Mouse (Mus musculus) kidney, adult 2 months (tissue): ENCODE results near the gene Il12rb1. TPM values are rescaled to one million over a fixed set of nuclear protein-coding genes. Genes with fewer than 3 reads are reported as not detected.

Experiments
- DNase-seq: peaks from one replicate; pipeline ENCODE4 v3.0.0; 2021
- H3K27ac ChIP-seq: fragments of 200-500 bp; 2 replicates; pipeline ENCODE4 v1.5.1; 2012; ENCODE audit warnings: low read depth, low read length, control low read depth, inconsistent platforms; ENCODE audit not compliant: insufficient read depth
- H3K27me3 ChIP-seq: fragments of 200-500 bp; replicated peaks from 2 replicates; pipeline ENCODE4 v1.6.1; 2012; ENCODE audit warnings: mild to moderate bottlenecking, moderate library complexity, low read length, inconsistent platforms; ENCODE audit not compliant: control insufficient read depth, insufficient read depth
- H3K36me3 ChIP-seq: fragments of 200-500 bp; 2 replicates; pipeline ENCODE4 v1.6.1; 2012; ENCODE audit warnings: mild to moderate bottlenecking, moderate library complexity, low read length, inconsistent platforms; ENCODE audit not compliant: control insufficient read depth, insufficient read depth
- H3K4me1 ChIP-seq: fragments of 200-500 bp; 2 replicates; pipeline ENCODE4 v1.6.1; 2011; ENCODE audit warnings: low read length; ENCODE audit not compliant: control insufficient read depth, insufficient read depth
- H3K4me3 ChIP-seq: fragments of 200-500 bp; 2 replicates; pipeline ENCODE4 v1.5.1; 2011; ENCODE audit warnings: mild to moderate bottlenecking, low read depth, low read length, control low read depth; ENCODE audit not compliant: insufficient read depth
- CTCF ChIP-seq: fragments of 200-500 bp; conservative IDR thresholded peaks from 2 replicates; pipeline ENCODE4 v1.5.1; 2011; ENCODE audit warnings: low read depth, mild to moderate bottlenecking, control low read depth, low read length, moderate library complexity, mixed read lengths; ENCODE audit not compliant: insufficient read depth, insufficient read length
- POLR2A ChIP-seq: fragments of 200-500 bp; IDR thresholded peaks from one replicate; pipeline ENCODE4 v1.6.1; 2011; ENCODE audit warnings: low read depth, low read length, control low read depth
- WGBS: fragments of 180-500 bp; shearing (Covaris S2); methylation state at CpG from one replicate; pipeline ENCODE4 v1.1.7; 2018; 5-methylcytosine and 5-hydroxymethylcytosine counted together
- polyA plus RNA-seq: library from polyadenylated mRNA; depleted of rRNA; stranded (reverse); fragments of >200 nt; gene quantifications from 2 replicates; pipeline ENCODE4 v1.2.3, GENCODE M21; 2012

Gene Il12rb1
- polyA plus RNA-seq, 1 experiment, result 0.42 TPM

DNA sequence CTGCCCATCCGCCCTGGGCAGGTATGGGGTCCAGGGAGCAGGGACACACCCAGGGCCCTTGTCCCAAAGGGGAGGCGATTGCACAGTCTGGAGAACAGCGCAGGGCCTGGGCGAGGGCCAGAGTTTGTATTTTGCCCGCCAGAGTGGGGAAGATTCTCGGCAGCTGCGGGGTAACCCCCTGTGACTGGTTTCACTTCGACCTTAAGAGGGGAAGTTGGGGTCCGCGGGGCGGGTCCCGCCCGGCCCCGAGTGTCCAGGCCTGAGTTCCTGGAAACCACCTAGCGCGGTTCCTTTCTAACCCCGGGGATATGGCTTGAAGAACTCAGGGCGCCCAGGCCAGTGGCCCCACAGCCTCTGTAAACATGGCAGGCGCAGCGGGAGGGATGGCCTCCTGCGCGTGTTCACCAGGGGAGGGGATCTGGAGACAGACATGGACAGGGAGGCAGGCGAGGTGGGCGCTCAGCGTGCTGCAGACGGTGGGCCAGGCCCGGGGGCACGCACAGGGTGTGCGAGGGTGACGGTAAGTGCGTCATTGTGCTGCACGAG lies 39.9 kb upstream of the Il12rb1 start:
- DNase-seq, result no peak
- no peak overlapping the region for H3K4me3 ChIP-seq
- peaks cover 11% of the 10 kb centered on the region for H3K4me1 ChIP-seq
- no peaks in the 10 kb centered on the region for H3K27me3 ChIP-seq
- H3K36me3 ChIP-seq, result peaks cover 1% of the 10 kb centered on the region; the same call in 1 of the 2 replicates
- 92% methylated on average over 32 of the region's 32 CpGs for WGBS
- no peak overlapping the region for H3K27ac ChIP-seq
- no peak for TF ChIP-seq POLR2A
- TF ChIP-seq CTCF, result no peak

DNA sequence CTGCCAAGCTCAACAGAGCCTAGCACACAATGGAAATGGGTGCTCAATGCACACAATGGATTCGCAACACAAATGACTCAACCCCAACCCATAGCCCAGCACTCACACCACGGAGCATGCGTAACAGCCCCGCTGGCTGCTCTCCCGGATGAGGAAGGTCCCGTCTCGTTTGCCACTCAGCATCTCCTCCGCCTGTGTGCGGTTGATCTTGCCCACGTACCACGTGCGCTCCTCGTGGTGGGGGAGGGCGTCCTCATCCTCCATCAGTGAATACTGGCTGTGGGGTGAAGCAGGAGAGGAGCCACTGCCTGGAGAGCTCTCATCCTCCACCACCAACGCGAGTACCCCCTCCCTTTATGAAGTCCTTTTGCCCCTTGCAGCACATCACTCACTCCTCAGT lies 39.3 kb upstream of the Il12rb1 start:
- 82% methylated on average over 16 of the region's 16 CpGs for WGBS
- peaks cover 1% of the 10 kb centered on the region; the same call in 1 of the 2 replicates for H3K36me3 ChIP-seq
- H3K4me1 ChIP-seq, result peaks cover 12% of the 10 kb centered on the region
- H3K27me3 ChIP-seq, result no peaks in the 10 kb centered on the region
- TF ChIP-seq CTCF, result no peak
- TF ChIP-seq POLR2A, result no peak
- H3K27ac ChIP-seq, result no peak overlapping the region
- no peak overlapping the region for H3K4me3 ChIP-seq
- DNase-seq, result no peak

DNA sequence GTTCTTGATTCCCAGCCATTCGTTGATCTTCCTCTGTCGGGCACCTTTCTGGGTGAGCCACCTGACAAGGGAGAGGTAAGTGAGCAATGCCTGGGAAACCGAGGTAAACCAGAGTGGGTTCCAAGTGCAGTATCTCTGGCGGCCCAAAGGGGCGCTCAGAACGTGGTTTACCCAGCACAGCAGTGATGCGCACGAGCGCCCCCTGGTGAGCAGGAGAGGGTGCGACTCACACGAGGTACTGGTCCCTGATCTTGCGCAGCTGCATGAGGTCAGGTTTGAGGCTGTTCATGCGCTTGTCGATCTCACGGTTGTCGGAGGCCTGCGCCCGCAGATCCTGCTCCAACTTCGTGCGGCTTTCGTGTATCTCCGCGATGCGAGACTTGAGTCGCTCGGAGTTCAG lies 38.9 kb upstream of the Il12rb1 start:
- peak; percentile 97 for DNase-seq
- H3K36me3 ChIP-seq, result peaks cover 1% of the 10 kb centered on the region; the same call in 1 of the 2 replicates

DNA sequence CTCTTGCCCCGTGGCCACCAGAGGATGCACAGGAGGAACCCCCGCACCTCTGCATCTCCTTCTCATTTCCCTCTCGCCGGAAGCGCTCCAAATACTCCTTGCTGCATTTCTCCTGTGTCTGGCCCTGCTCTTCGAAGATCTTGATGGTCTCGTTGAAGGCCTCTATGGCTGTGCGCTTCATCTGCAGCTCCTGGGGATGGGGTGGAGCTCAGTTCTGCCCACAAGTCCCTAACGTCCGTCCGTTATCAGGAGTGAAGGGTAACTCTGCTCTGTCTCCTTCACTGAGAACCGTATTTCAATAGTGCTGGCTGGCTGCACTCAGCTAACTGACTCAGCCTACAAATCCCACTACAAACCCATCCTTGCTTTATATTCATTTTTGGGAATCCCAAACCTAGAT lies 38.4 kb upstream of the Il12rb1 start:
- H3K27me3 ChIP-seq, result no peaks in the 10 kb centered on the region
- no peak overlapping the region for H3K4me3 ChIP-seq
- WGBS, result 81% methylated on average over 12 of the region's 12 CpGs
- peaks cover 15% of the 10 kb centered on the region for H3K4me1 ChIP-seq
- TF ChIP-seq CTCF (no peak), POLR2A (no peak)
- DNase-seq, result no peak
- peaks cover 1% of the 10 kb centered on the region; the same call in 1 of the 2 replicates for H3K36me3 ChIP-seq
- H3K27ac ChIP-seq, result no peak overlapping the region

More for the DNA sequence above, 38.9 kb upstream of the Il12rb1 start:
- TF ChIP-seq CTCF (peak; percentile 100; the same call in 1 of the 2 replicates), POLR2A (no peak)
- H3K27me3 ChIP-seq, result no peaks in the 10 kb centered on the region
- WGBS, result 6% methylated on average over 26 of the region's 26 CpGs
- H3K27ac ChIP-seq, result no peak overlapping the region
- H3K4me1 ChIP-seq, result peaks cover 15% of the 10 kb centered on the region
- H3K4me3 ChIP-seq, result no peak overlapping the region

DNA sequence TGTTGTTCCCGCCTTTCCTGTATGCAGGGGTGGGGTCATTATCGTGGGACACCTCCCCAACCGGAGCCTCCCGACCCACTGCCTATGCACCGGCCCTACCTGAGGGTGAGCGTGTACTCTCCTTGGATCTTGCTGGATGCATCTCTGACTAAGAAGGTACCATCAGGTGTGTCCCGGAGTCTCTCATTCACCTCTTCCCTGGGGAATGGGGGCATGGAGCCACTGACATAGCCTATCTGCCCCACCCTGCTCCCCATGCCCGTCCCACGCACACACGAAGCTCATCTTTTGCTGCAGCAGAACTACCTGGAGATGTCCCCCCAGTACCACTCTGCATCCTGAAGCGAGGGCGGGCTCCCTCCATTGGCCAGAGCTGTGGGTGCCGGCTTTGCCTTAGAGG lies 37.5 kb upstream of the Il12rb1 start:
- no peak for TF ChIP-seq POLR2A
- no peak for TF ChIP-seq CTCF
- H3K27ac ChIP-seq, result no peak overlapping the region
- DNase-seq, result no peak
- WGBS, result 96% methylated on average over 13 of the region's 13 CpGs
- no peak overlapping the region for H3K4me3 ChIP-seq
- H3K27me3 ChIP-seq, result no peaks in the 10 kb centered on the region
- H3K4me1 ChIP-seq, result peaks cover 21% of the 10 kb centered on the region
- H3K36me3 ChIP-seq, result peaks cover 1% of the 10 kb centered on the region; the same call in 1 of the 2 replicates

DNA sequence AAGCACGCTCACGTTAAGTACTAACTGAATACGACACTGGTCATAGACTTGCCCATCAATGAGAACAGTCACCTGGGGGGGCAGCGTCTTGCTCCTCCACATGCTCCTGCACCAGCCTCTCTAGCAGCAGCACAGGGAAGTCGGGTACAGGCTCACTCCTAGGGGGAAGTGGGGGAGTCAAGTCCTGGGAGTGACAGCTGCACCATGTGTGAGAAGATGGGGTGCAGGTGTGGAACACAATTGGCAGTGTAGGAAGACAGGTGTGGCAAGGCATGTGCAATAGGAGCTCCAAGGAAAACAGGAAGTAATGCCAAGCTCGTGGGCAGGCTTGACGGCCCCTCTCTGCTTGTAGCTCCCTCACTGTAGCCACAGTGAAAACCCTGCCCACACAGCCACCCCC lies 37.0 kb upstream of the Il12rb1 start:
- 84% methylated on average over 7 of the region's 7 CpGs for WGBS
- Histone ChIP-seq H3K4me3 (no peak overlapping the region), H3K36me3 (peaks cover 1% of the 10 kb centered on the region; the same call in 1 of the 2 replicates), H3K27me3 (no peaks in the 10 kb centered on the region), H3K27ac (no peak overlapping the region), H3K4me1 (peaks cover 21% of the 10 kb centered on the region)
- DNase-seq, result no peak
- TF ChIP-seq CTCF, result no peak
- TF ChIP-seq POLR2A, result no peak

DNA sequence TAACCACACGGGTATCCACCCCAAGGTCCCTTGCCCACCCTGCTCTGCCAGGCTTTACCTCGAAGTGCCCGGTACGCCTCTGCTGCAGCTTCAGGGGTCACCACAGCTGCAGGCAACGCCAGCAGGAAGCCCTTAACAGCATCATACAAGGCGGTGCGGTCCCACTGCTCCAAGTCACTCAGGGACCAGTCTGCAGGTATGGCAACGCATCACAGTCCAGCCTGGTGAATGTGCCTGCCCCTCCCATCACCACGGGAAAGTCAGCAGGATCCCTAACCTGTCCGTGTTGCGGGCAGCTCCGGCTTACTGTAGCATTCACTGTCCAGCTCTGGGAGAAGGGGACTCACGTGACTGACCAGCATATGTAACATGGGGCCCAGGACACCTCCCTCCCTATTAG lies 36.2 kb upstream of the Il12rb1 start:
- H3K27me3 ChIP-seq, result no peaks in the 10 kb centered on the region
- peaks cover 15% of the 10 kb centered on the region for H3K4me1 ChIP-seq
- no peak for DNase-seq
- TF ChIP-seq CTCF (no peak), POLR2A (no peak)
- no peak overlapping the region for H3K27ac ChIP-seq
- H3K4me3 ChIP-seq, result no peak overlapping the region
- H3K36me3 ChIP-seq, result peaks cover 1% of the 10 kb centered on the region; the same call in 1 of the 2 replicates
- WGBS, result 95% methylated on average over 13 of the region's 13 CpGs
